Mouse (Mus musculus): ENCODE measurements around the gene Scn11a. TPM values are rescaled to one million over a fixed set of nuclear protein-coding genes. Genes with fewer than 3 reads are reported as not detected.

Gene Scn11a
- polyA plus RNA-seq, 1 experiment = 0.01 TPM

DNA sequence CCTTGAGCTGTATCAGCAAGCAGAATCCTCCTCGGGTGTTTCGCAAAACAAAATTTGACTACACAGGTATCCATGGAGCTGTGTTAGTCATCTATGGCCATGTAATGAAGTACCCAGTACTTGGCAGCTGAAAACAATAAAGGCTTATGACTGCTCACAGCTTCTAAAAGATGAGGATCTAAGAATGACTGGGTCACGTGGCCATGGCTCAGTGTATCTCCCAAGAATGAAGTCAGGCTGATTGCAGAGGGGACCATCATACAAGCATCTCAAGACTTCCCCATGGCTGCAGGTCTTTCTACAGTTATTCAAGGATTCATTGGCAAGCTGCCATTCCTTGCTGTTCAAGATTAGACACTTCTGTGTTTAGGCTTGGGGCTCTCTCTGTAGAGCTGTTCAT lies 81.9 kb downstream of the Scn11a start:
- no peaks in the 10 kb centered on the region for H3K36me3 ChIP-seq (ENCODE audit: control insufficient read depth, insufficient read depth)
- H3K27me3 ChIP-seq (ENCODE audit: control insufficient read depth, insufficient read depth, insufficient read length) = no peaks in the 10 kb centered on the region
- H3K79me3 ChIP-seq (ENCODE audit: low read depth) = no peaks in the 10 kb centered on the region
- H3ac ChIP-seq (ENCODE audit: control insufficient read depth, insufficient read length, low read depth) = no peak overlapping the region
- TF ChIP-seq CTCF (IDR thresholded peaks at IDR 0.05; ENCODE audit: control insufficient read depth, insufficient read depth, insufficient read length) (no peak), USF1 (IDR thresholded peaks at IDR 0.05; ENCODE audit: low read depth) (peak; percentile 41)
- H3K79me2 ChIP-seq (ENCODE audit: control insufficient read depth, insufficient read depth) = no peaks in the 10 kb centered on the region
- no peak overlapping the region for H3K4me3 ChIP-seq (ENCODE audit: insufficient read depth, poor library complexity, severe bottlenecking)

GRCm38 (mm10) chr9:119741101-119741786 lies 84.0 kb downstream of the Scn11a start:
- no peaks in the 10 kb centered on the region for H3K79me3 ChIP-seq (ENCODE audit: low read depth)
- H3K27me3 ChIP-seq (ENCODE audit: control insufficient read depth, insufficient read depth, insufficient read length) = no peaks in the 10 kb centered on the region
- no peaks in the 10 kb centered on the region for H3K36me3 ChIP-seq (ENCODE audit: control insufficient read depth, insufficient read depth)
- H3K4me3 ChIP-seq (ENCODE audit: insufficient read depth, poor library complexity, severe bottlenecking) = no peak overlapping the region
- no peak overlapping the region for H3ac ChIP-seq (ENCODE audit: control insufficient read depth, insufficient read length, low read depth)
- H3K79me2 ChIP-seq (ENCODE audit: control insufficient read depth, insufficient read depth) = no peaks in the 10 kb centered on the region
- TF ChIP-seq USF1 (IDR thresholded peaks at IDR 0.05; ENCODE audit: low read depth) (peak; percentile 66), MAX (IDR thresholded peaks at IDR 0.05) (no peak)

GRCm38 (mm10) chr9:119728412-119729097 lies 96.7 kb downstream of the Scn11a start:
- Histone ChIP-seq H3K4me3 (ENCODE audit: insufficient read depth, poor library complexity, severe bottlenecking) (no peak overlapping the region), H3K36me3 (ENCODE audit: control insufficient read depth, insufficient read depth) (no peaks in the 10 kb centered on the region), H3K79me2 (ENCODE audit: control insufficient read depth, insufficient read depth) (no peaks in the 10 kb centered on the region), H3K79me3 (ENCODE audit: low read depth) (no peaks in the 10 kb centered on the region), H3ac (ENCODE audit: control insufficient read depth, insufficient read length, low read depth) (no peak overlapping the region), H3K27me3 (ENCODE audit: control insufficient read depth, insufficient read depth, insufficient read length) (peaks cover 32% of the 10 kb centered on the region)
- no peak for TF ChIP-seq MYOD1 (IDR thresholded peaks at IDR 0.05; ENCODE audit: control insufficient read depth, insufficient read length, low read depth)
- no peak for TF ChIP-seq MAX (IDR thresholded peaks at IDR 0.05)
- TF ChIP-seq CEBPB (IDR thresholded peaks at IDR 0.05; ENCODE audit: low read depth) = no peak
- TF ChIP-seq MYOG (IDR thresholded peaks at IDR 0.05; ENCODE audit: control insufficient read depth, extremely low read depth, insufficient read length) = no peak

DNA sequence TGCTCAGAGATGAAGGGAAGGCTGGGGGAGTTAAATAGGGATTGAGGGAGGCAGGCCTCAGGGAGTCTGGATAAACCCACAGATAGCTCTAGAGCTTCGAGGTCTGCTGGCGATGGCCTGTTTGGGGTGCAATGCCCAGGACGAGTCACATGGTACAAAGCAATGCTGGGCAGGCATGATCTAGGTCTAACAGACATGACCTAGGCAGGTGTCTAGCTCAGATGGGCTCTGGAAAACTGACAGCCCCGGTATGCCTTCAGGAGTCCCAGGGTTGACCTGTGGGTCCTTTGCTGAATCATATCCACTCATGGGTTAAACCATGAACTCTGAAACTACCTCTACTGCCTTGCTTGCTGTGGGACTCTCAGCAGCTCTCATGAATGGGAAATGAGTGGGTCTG lies 98.3 kb downstream of the Scn11a start:
- H3ac ChIP-seq (ENCODE audit: control insufficient read depth, insufficient read length, low read depth) = no peak overlapping the region
- TF ChIP-seq MYOD1 (IDR thresholded peaks at IDR 0.05; ENCODE audit: control insufficient read depth, insufficient read length, low read depth) = no peak
- no peak for TF ChIP-seq MYOG (IDR thresholded peaks at IDR 0.05; ENCODE audit: control insufficient read depth, extremely low read depth, insufficient read length)
- peaks cover 29% of the 10 kb centered on the region for H3K27me3 ChIP-seq (ENCODE audit: control insufficient read depth, insufficient read depth, insufficient read length)
- no peaks in the 10 kb centered on the region for H3K79me3 ChIP-seq (ENCODE audit: low read depth)
- H3K4me3 ChIP-seq (ENCODE audit: insufficient read depth, poor library complexity, severe bottlenecking) = no peak overlapping the region
- H3K36me3 ChIP-seq (ENCODE audit: control insufficient read depth, insufficient read depth) = no peaks in the 10 kb centered on the region
- no peaks in the 10 kb centered on the region for H3K79me2 ChIP-seq (ENCODE audit: control insufficient read depth, insufficient read depth)

DNA sequence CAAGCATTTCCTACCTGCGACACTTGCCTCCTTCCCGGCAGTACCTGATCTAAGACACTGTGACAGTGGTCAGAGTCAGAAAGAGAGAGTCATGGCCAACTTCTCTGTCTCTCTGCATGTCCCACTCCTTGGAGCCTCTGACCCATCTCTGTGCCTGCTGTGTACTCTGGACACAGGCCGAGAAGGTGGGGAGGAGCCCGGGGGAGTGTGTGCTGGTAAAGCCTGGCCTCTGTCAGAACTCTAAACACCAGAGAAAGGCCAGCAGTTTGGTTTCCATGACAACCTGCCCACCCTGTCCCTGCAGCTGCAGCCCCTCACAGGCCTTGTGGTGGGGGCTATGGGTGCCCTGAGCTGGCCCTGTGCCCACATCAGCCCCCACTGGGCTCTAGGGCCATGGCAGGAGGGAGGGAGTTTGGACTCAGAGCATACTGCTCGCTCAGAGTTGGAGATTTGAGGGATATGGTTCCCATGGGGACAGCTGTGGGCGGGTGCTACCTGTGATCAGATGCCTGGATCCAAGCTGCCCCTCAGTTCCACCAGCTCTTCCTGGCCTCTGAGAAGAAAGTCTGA lies 99.9 kb downstream of the Scn11a start:
- H3K79me2 ChIP-seq (ENCODE audit: control insufficient read depth, insufficient read depth) = no peaks in the 10 kb centered on the region
- no peak overlapping the region for H3K4me3 ChIP-seq (ENCODE audit: insufficient read depth, poor library complexity, severe bottlenecking)
- H3ac ChIP-seq (ENCODE audit: control insufficient read depth, insufficient read length, low read depth) = no peak overlapping the region
- TF ChIP-seq MAX (IDR thresholded peaks at IDR 0.05) = no peak
- TF ChIP-seq FOSL1 (IDR thresholded peaks at IDR 0.05; ENCODE audit: insufficient read depth, low read length, poor library complexity, severe bottlenecking) = no peak
- no peak for TF ChIP-seq USF1 (IDR thresholded peaks at IDR 0.05; ENCODE audit: low read depth)
- no peak for TF ChIP-seq CTCF (IDR thresholded peaks at IDR 0.05; ENCODE audit: control insufficient read depth, insufficient read depth, insufficient read length)
- no peak for TF ChIP-seq MYOG (IDR thresholded peaks at IDR 0.05; ENCODE audit: control insufficient read depth, extremely low read depth, insufficient read length)
- no peak for TF ChIP-seq MYOD1 (IDR thresholded peaks at IDR 0.05; ENCODE audit: control insufficient read depth, insufficient read length, low read depth)
- no peak for TF ChIP-seq CEBPB (IDR thresholded peaks at IDR 0.05; ENCODE audit: low read depth)
- H3K79me3 ChIP-seq (ENCODE audit: low read depth) = no peaks in the 10 kb centered on the region
- H3K36me3 ChIP-seq (ENCODE audit: control insufficient read depth, insufficient read depth) = no peaks in the 10 kb centered on the region
- peaks cover 26% of the 10 kb centered on the region for H3K27me3 ChIP-seq (ENCODE audit: control insufficient read depth, insufficient read depth, insufficient read length)

DNA sequence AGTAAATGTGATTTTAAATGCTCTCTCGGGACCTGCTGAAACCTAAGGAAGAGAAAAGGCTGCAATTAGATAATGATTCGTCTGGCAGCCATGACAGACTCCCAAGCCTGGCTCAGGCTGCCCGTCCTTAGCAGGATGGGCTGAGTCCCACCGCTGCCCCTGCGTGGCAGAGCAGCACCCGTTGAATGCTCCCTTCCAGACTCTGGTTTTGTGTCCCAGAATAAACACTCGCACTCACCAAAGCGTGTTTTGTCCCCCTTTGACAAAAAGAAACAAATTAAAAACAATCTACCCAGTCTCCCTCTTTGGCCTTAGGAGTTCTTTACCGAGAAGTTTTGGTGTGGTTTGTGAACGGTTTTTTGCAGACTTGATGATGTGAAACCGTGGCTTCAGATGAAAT lies 106.0 kb downstream of the Scn11a start, which contains the start of gene Scn10a:
TSS of gene Scn10a (minus strand) at position 101 of the 400 bp plus-strand sequence.
- Histone ChIP-seq H3K79me3 (ENCODE audit: low read depth) (no peaks in the 10 kb centered on the region), H3ac (ENCODE audit: control insufficient read depth, insufficient read length, low read depth) (no peak within 1 kb of the TSS), H3K27me3 (ENCODE audit: control insufficient read depth, insufficient read depth, insufficient read length) (peaks cover 35% of the 10 kb centered on the region), H3K79me2 (ENCODE audit: control insufficient read depth, insufficient read depth) (no peaks in the 10 kb centered on the region), H3K4me3 (ENCODE audit: insufficient read depth, poor library complexity, severe bottlenecking) (no peak within 1 kb of the TSS), H3K36me3 (ENCODE audit: control insufficient read depth, insufficient read depth) (no peaks in the 10 kb centered on the region)
- no peak for TF ChIP-seq MAX (IDR thresholded peaks at IDR 0.05)
- no peak for TF ChIP-seq CTCF (IDR thresholded peaks at IDR 0.05; ENCODE audit: control insufficient read depth, insufficient read depth, insufficient read length)
- no peak for TF ChIP-seq CEBPB (IDR thresholded peaks at IDR 0.05; ENCODE audit: low read depth)
- TF ChIP-seq MYOG (IDR thresholded peaks at IDR 0.05; ENCODE audit: control insufficient read depth, extremely low read depth, insufficient read length) = no peak
- TF ChIP-seq USF1 (IDR thresholded peaks at IDR 0.05; ENCODE audit: low read depth) = no peak
- TF ChIP-seq MYOD1 (IDR thresholded peaks at IDR 0.05; ENCODE audit: control insufficient read depth, insufficient read length, low read depth) = no peak
- TF ChIP-seq FOSL1 (IDR thresholded peaks at IDR 0.05; ENCODE audit: insufficient read depth, low read length, poor library complexity, severe bottlenecking) = no peak
